Mouse (Mus musculus) cerebellum, adult (tissue): Measurements from ENCODE around the gene Cyb5r4.
"Not testable (repeated sequence)": the region's sequence is repeated elsewhere in the genome, so short reads cannot be mapped to it uniquely, and the experiment has no call there.

Experiments
- ATAC-seq: cut with Nextera tagmentation; 2 replicates; pipeline ENCODE4 v1.9.2; 2017; ENCODE audit warnings: mild to moderate bottlenecking, moderate library complexity, mixed read lengths; ENCODE audit not compliant: insufficient number of reproducible peaks, low FRiP score, low TSS enrichment

The Cyb5r4 gene

DNA sequence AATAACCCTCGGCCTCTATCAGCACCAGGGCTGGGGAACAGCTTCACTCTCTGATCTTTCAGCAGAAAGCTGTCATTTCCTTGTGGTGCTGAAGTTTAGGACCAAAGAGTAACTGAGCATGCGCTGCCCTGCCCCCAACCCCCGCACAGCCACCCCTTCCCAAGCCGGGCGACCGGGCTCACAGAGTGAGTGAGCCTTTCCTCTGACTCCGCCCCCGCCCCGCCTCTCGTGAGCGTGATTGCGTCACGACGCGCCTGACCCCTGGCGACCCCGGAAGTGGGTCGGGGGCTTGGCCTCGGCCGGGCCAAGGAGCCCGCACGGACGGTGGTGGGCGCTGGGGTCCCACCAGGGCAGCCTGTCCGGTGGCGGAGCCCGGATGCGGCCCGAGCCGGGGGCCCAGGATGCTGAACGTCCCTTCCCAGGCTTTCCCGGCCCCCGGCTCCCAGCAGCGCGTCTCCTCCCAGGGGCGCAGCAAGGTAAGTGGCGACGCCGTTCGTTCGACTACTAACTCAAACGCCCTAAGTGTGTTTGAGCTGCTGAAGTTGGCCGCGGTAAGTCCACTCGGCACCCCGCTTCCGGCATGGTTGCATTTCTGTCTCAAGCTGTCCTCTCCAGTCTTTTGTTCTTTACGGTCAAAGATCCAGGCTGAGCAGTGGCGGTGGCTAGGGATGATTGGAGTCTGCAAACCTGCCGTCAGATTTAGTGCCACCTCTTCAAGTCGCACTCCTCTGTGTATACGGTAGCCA is at the start of gene Cyb5r4:
Gene Cyb5r4, plus strand, starts transcription at position 237 of the 746 bp plus-strand sequence.
- ATAC-seq: peak; percentile 92

DNA sequence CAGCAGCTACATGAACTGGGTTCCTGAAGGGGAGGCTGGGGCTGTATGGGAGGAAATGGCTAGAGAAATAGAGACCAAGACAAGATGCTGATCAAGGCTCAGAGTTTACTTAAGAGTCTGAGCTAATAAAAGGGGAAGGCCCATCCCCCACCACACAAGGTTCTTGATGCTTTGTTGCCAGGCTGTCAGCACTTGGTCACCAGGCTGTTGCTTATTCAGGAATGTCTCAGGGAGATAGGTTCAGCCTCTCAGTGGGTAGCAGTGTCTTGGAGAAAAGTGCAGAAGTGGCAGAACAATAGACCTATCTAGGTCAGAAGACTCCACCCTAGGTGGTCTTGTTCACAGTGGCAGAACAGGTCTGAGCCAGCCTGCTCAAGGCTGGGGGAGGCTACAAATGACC is 49.3 kb upstream of the Cyb5r4 start:
- ATAC-seq: not testable (repeated sequence)

DNA sequence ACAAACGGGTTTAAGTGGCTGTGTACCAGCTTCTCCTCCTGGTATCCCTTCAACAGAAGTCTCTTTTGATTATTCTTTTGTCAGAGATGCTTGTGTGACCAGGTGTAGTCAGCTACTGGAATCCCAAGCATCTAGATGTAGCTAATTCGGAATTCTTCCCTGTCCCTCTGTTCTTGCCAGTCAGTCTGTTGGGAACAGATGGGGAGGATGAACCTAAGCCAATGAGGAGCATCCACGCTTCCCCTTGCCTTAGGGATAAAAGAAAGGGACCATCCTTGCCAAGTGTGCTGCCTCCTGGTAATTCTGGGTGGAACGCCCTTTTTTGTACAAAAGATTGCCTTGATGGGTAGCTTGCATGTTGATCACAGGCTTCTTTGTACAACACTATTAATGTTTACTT is 48.3 kb upstream of the Cyb5r4 start:
- ATAC-seq: peak; percentile 92

DNA sequence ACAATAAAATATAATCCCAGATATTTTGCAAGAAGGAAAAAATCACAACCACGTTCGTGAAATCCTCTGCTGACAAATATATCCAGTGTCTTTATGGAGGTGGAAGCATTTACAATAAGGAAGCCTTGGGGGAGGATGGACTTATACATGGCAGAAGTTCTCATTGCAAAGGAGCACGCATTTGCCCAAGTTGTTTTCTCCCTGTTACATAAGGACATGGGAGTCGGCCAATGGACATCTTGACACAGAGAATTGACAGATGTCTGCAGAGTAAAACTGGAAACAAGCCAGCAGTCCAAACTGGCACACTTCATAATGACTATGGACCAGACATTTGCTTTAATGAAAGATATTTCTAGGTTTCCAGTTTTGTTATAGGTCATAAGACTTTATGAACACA is 44.9 kb upstream of the Cyb5r4 start:
- ATAC-seq: peak; percentile 71; the same call in 1 of the 2 replicates

DNA sequence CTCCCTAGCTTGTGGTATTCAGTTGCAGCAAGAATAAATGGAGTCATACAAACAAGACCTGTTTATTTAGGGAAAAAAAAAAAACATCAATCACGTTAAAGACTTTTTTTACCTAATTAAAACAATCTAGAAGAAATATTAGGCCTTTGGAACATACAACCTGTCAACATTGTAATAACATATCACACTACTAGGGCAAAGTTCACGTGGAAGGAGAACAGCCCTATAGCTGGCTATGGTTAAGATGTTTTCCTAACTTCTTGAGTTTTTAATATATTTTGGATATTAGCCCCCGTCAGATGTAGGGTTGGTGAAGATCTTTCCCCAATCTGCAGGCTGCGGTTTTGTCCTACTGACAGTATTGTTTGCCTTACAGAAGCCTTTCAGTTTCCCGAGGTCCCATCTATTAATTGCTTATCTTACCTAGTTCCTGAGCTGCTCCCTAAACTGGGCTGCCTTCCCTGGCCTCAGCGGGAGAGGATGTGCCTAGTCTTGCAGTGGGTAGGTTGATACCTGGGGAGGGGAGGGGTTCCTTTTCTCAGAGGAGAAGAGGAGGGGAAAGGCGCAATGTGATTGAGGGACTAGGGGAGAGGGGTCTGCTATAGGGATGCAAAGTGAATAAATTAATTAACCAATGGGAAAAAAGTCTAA is 43.4 kb upstream of the Cyb5r4 start:
- no peak for ATAC-seq

DNA sequence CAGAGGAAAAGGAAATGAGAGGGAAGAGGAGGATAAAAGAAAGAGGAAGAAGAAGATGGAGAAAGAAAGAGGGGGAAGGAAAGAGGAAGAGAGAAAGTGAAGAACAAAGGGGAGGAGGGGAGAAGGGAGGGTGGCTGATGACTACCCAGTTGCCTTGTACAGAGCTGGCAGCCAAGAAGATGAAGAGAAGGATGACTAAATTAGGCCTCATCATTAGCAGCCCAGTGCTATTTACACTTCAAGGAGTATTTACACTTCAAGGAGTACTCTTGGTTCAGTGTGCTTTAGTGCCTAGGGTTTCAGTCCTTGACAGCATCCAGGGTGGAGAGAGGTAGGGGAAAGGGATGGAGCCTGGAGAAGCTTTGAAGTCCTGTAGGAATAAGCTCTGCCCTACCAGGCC is 41.8 kb upstream of the Cyb5r4 start:
- ATAC-seq: no peak

DNA sequence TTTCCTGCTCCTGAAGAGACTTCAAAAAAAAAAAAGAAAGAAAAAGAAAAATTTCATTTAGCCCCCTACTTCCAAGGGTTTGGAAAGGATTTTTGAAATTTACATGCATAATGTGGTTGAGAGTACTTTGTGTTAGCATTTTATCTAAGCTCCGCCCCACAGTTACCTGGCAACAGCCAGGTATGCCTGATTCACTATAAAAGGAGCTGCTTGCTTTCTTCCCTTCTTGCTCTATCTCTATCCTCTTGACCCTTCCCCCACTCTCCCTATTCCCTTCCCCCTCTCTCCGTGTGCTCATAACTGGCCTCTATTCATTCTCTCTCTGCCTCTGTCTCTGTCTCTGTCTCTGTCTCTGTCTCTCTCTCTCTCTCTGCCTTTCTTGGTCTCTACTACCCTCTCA is 40.9 kb upstream of the Cyb5r4 start:
- no peak for ATAC-seq

DNA sequence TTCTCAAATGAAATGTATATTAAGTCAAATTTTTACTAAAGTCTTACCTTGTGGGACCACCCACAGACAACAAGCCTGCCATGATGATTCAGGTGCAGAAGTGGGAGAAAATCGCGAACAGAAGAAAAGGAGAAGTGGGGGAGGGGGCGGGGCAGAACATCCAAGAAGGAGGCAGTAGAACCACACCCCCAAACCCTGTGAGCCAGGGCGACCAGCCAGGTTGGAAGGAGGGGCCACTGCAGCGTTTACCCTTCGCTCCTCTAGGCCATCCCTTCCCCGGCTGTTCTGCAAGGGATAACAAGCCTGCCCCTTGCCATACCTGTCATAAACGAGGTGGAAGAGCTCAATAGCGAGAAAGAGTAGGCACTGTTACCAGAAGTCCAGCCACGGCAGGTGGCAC is 40.3 kb upstream of the Cyb5r4 start:
- no peak for ATAC-seq

DNA sequence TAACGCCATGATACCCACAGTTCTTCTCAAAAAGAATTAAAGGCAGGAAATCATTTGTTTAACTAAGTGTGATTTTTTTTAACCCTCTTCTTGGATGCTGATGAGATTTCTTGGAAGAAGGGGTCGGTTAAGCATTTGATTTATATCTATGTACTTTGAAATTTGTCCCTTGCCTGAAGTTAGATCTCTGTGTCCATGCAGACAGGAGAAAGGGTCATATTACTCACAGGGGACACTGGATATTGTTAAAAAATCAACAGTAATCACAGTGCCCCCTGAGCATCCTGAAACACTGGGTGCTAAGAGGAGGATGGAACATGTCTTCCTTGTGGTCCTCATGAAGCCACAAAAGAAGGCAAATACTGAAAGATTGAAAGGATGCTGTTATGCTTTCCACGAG is 37.2 kb upstream of the Cyb5r4 start:
- ATAC-seq: no peak

DNA sequence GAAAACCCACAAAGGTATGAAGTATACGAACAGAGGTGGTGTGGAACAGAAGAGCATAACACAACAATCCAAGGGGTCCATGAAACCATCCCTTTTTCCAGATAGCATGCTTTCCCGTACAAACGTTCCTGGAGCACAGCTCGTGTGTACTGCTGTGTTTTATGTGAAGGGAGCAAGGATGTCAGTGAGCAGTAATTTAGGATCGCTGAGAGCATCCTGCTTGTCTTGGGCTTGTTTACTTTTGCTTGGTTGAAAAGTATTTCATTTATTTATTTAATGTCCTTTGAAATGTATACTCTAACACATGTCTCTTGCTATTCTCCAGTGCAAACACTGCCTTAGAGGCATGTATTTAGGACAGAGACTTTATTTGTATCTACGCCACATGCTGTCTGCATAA is 36.7 kb upstream of the Cyb5r4 start:
- ATAC-seq: no peak

DNA sequence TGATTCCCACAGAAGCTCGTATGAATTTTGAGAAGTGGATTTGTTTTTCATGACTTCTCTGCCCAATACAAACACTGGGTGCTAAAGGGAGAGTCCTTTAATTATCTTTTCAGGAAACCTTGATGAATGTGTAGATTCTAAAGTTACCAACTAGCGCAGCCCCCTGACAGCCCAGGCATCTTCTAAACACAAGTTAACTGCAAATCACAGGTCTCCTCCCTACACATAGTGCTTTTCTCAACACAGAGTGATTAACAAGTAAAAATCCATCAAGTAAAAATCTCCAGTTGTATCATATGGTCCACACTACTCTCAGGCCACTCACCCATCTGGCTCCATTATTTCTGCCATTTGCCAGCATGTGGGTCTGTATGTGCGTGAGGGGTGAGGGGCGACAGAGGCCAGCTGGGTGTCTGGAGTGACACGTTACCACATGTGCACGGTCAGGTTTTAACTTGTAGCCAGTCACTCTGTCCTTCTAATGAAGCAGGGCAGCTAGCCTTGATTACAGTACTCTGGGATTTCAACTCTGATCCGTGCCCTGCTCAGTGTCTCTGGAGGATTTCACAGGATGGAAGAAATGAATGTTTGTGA is 35.0 kb upstream of the Cyb5r4 start:
- no peak for ATAC-seq

DNA sequence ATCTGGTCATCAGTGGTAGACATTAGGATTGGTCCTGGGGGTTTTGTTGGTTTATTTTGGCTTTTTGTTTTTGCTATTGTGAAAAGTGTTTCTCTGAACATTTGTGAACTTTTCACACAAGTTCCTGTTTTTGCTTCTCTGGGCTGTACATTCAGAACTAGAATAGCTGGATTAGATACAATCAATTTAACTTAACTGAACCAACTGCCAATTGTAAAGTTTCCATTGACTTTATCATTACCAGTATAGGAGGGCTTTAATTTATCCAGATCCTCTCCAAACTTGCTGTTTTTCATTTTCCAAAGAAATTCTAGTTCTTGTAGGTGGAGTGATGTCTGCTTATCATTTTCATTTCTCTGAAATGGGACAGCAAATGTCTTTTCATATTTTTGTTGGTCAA is 32.0 kb upstream of the Cyb5r4 start:
- ATAC-seq: no peak

DNA sequence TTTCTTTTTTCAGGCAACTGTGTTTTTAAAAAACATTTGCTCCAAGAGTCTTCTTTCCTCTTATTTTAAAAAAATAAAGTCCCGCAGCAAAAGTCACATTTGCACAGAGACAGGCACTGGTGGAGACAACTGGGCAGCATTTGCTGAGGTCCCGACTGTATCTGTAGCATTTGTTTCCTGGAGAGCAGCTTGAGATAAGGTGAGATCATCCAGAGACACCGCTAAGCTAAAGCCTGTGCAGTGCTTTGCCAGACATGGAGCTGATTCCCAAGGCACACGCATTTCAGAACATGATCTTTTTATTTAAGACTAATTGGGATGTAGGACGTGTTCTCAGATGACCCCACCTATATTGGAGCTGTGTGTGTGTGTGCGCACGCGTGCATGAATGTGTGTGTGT is 30.1 kb upstream of the Cyb5r4 start:
- peak; percentile 64; the same call in 1 of the 2 replicates for ATAC-seq

DNA sequence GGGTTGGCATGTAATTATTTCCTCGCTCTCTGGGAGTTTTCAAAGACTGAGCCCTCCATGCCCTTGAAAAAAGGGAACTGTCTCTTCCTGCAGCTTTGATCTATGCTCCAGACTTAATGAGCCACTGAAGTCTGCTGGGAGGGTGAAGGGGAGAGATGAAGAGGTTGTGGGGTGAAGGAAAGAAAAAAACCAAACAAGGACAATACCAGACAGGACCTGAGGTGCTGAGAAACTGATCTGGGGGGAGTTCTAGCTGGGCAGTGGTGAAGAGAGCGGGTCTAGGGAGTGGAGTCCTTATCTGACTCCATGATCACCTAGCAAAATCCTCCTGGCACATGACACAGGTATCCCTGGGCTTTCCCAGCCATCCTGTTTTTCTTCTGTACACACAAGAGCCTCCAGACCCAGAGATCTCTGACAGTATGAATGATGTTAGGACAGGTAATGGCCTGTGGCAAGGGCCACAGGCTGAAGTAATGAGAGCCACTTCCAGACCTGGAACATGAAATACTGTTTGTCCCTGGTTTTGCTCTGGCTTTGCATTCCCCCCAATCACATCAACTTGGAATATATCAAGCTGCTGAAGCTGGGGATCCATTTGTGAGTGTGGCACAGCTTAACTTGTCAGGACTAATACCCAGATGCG is 24.6 kb upstream of the Cyb5r4 start:
- no peak for ATAC-seq

DNA sequence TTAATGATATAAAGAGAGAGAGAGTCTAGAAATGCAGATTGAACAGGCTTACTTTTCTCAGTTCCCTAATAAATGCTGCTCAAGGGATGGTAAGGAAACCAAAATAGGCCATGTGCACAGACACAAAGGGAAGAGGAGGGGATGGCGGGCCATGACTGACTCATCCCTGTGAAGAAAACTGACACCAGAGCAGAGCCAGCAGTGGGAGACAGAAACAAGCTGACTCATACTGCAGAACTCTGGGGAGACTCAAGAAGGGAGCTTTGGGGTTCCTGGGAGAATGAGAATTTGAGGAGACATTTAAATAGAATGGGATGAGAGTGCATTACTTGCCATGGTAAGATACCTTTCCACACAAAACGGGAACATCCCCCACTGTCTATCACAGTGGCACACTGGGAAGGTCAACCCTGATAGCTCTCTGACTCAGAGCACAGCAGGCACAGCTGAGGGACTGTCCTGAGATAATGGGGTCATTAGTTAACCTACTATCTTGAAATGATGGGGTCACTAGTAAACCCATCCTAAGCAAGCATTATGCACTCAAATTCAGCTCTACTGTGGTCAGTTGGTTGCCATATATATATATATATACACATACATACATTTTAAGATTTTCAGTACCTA is 21.7 kb upstream of the Cyb5r4 start:
- ATAC-seq: no peak

DNA sequence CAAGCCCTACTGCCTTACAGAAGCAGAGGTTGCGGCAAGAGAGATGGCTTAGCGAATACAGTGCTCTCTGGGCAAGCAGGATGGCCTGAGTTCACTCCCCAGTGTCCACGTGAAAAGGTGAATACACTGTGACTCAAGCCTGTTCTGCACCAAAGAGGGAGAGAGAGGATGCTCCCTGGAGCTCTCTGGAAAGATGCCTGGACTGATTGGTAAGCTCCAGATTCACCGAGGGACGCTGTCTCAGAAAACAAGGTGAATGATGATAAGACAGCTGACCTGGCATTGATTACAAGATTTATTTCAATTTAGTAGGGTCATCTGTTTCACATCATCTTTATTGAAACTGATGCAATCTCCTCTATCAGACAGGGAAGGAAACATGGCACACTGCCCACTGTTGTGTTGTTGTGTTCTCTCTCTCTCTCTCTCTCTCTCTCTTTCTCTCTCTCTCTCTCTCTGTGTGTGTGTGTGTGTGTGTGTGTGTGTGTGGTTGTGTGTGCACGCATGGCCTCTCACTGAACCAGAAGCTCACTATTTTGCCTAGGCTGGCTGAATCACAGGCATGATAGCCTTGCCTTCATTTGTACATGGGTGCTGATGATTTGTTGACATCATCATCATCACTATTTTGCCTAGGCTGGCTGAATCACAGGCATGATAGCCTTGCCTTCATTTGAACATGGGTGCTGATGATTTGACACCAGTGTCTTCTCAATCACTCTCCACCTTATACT is 16.9 kb upstream of the Cyb5r4 start:
- ATAC-seq: peak; percentile 32; the same call in 1 of the 2 replicates

DNA sequence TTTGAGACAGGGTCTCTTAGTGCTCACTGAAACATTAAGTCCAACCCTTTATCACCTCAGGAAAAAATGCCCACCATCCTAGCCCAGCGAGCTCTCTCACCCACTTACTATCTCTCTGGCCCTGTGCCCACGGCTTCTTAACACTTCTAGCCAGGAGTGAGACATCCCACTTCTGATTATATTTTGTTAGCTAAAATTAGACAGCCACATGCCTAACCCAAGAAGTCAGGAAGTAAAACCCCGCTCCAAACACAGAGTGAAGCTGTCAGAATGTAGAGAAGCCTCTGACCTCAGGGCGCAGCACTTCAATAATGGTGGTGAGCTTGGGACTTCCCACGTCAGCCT is 16.4 kb upstream of the Cyb5r4 start:
- no peak for ATAC-seq

DNA sequence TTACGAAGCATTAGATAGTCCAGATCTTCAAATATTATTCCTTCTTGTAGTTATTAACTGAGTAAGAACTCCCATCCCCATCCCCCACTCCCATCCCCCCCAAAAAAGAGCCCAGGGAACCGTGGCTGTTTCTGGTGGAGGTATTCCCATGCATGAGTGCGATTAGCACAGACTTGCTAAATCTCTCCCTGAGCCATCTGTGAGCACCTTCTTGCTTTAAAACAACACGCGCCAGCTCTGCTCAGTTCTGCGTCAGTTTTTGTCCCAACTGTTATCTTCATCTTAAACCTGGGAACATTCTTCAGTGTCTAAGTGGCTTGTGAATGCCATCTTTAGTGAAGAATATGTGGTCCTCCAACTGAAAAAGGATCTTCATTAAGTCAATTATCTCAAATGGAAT is 13.3 kb upstream of the Cyb5r4 start:
- ATAC-seq: no peak

DNA sequence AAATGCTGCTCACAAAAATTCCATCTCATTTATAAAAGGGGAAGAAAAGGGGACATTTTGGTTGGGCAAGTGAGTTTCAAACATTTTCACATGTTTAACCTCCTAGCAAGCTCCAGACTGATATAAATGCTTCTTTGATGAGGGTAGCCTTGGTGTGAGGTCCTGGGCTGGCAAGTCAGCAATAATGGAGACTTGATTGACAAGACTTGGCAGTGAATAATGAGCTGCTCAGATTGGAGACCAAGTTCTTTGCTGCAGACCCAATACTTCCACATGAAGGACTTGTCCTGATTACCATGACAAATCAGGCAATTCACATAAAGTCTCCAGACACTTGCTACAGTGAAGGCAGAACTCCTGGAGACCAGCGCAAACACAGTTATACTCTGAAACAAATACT is 12.9 kb upstream of the Cyb5r4 start:
- no peak for ATAC-seq

DNA sequence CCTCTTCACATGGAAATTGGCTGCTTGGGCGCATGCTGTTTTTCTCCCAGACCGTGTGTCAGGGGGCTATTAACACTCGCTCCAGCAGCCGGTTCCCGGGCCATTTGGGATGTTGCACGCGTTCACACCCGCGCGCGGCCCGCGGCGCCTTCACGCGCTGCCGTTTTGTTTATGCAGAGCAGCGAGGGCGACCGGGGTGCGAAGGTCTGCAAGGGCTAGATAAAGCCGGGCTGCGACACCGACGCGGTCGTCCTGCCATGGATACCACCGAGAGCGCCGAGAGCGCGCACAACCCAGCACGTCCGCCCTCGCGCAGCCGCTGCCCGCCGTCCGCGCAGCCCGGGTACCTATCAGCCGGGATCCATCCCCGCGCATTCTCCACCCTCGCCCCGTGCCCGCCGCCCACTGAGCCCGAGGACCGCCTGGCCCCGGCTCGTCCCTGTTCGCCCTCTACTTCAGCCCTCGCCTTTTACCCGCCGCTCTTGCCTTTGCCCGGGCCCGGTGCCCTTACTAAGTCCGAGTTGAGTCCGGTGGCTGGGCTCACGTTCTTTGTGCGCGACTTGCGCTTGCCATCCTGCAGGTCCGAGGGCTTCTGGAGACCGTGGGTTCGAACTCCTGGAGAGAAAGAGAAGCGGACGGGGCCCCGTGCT is 6.4 kb upstream of the Cyb5r4 start, which contains the start of gene Ripply2:
Gene Ripply2, plus strand, starts transcription at position 250 of the 650 bp plus-strand sequence.
- ATAC-seq: peak; percentile 68
